Mouse (Mus musculus): ENCODE results near the gene 2310034G01Rik.

DNA sequence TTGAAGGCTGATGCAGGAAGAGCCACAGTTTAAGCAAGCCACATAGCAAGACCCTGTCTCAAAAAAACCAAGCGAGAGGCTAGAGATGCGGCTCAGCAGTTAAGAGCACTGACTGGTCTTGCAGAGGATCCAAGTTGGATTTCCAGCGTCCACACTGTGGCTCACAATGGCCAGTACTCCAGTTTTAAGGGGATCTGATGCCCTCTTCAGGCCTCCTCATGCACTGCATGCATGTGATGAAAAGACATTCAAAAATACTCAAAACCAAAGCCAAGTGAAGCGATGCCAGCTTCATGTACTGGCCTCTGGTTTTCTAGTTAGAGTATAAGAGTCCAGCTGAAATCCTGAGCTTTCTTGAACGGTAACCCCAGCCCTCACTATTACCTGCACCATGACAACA, 39.8 kb upstream of the 2310034G01Rik start:
- TF ChIP-seq CTCF (IDR thresholded peaks at IDR 0.05; ENCODE audit: low read depth, low read length) (no peak; the same call in 1 of the 2 replicates), POLR2AphosphoS5 (IDR thresholded peaks at IDR 0.05; ENCODE audit: insufficient replicate concordance, low read depth, low read length) (no peak)
